Mouse (Mus musculus) hindbrain, embryonic 14.5 days (tissue): ENCODE measurements around the gene Dap3. TPM values are rescaled to one million over a fixed set of nuclear protein-coding genes. Genes with fewer than 3 reads are reported as not detected.

Experiments used
- ATAC-seq: fragments of 200-750 bp; cut with Nextera tagmentation; 2 replicates; pipeline ENCODE4 v1.8.0; 2017; ENCODE audit warnings: moderate number of reproducible peaks, mild to moderate bottlenecking, moderate TSS enrichment, moderate library complexity; ENCODE audit not compliant: low FRiP score
- DNase-seq: peaks from one replicate; pipeline ENCODE4 v3.0.0-alpha.2; 2015; ENCODE audit warnings: low spot score
- H3K27ac ChIP-seq: fragments of 300-500 bp; sonication (generic); 2 replicates; pipeline ENCODE4 v1.5.1; 2014; ENCODE audit warnings: mild to moderate bottlenecking, moderate library complexity
- H3K27me3 ChIP-seq: fragments of 300-500 bp; sonication (generic); 2 replicates; pipeline ENCODE4 v1.6.1; 2014; ENCODE audit warnings: mild to moderate bottlenecking, low read length, mixed read lengths; ENCODE audit not compliant: control insufficient read depth, insufficient read depth
- H3K36me3 ChIP-seq: fragments of 300-500 bp; sonication (generic); replicated peaks from 2 replicates; pipeline ENCODE4 v1.6.1; 2014; ENCODE audit not compliant: control insufficient read depth, insufficient read depth
- H3K4me1 ChIP-seq: fragments of 300-500 bp; sonication (generic); replicated peaks from 2 replicates; pipeline ENCODE4 v1.6.1; 2014; ENCODE audit warnings: antibody characterized with exemption, low read length, mixed read lengths; ENCODE audit not compliant: control insufficient read depth, insufficient read depth
- H3K4me2 ChIP-seq: fragments of 300-500 bp; sonication (generic); replicated peaks from 2 replicates; pipeline ENCODE4 v1.6.1; 2014; ENCODE audit warnings: mild to moderate bottlenecking, moderate library complexity
- H3K4me3 ChIP-seq: fragments of 300-500 bp; sonication (generic); replicated peaks from 2 replicates; pipeline ENCODE4 v1.5.1; 2014; ENCODE audit warnings: mild to moderate bottlenecking, low read length
- H3K9ac ChIP-seq: fragments of 300-500 bp; sonication (generic); 2 replicates; pipeline ENCODE4 v1.6.1; 2014
- H3K9me3 ChIP-seq: fragments of 300-500 bp; sonication (generic); 2 replicates; pipeline ENCODE4 v1.6.1; 2016; ENCODE audit warnings: low read length; ENCODE audit not compliant: control insufficient read depth
- WGBS: fragments of 180-500 bp; shearing (Covaris S2); extraction: QIAGEN DNeasy Blood & Tissue Kit; methylation state at CpG from one replicate; pipeline ENCODE4 v1.1.7; 2014; 5-methylcytosine and 5-hydroxymethylcytosine counted together
- polyA plus RNA-seq: library from polyadenylated mRNA; unstranded; fragments of >200 nt; fragmentation: Nextera tagmentation; extraction: Ambion mirVana; gene quantifications from 2 replicates; pipeline ENCODE4 v1.2.1, GENCODE M21; 2014

The Dap3 gene
- polyA plus RNA-seq, 1 experiment from 2014 or later: 120 TPM

- no peaks in the 10 kb centered on the region for H3K9me3 ChIP-seq
- under 1% methylated on average over 69 of the region's 92 CpGs for WGBS
- H3K4me2 ChIP-seq: peak overlapping the region; percentile 78
- peak; percentile 85 for DNase-seq
- no peaks in the 10 kb centered on the region for H3K36me3 ChIP-seq
- H3K9ac ChIP-seq: peak overlapping the region; percentile 94
- peak; percentile 92 for ATAC-seq
- no peaks in the 10 kb centered on the region for H3K27me3 ChIP-seq
- H3K27ac ChIP-seq: peak overlapping the region; percentile 99
- peak overlapping the region; percentile 69 for H3K4me3 ChIP-seq
- peaks cover 32% of the 10 kb centered on the region for H3K4me1 ChIP-seq
These were observed 1.0 kb downstream of the Dap3 start for GRCm38 (mm10) chr3:88949786-88950575.

GRCm38 (mm10) chr3:88944109-88944508, 6.9 kb downstream of the Dap3 start:
- 93% methylated on average over 4 of the region's 4 CpGs for WGBS
- ATAC-seq: no peak
- H3K4me3 ChIP-seq: no peak overlapping the region
- peaks cover 27% of the 10 kb centered on the region for H3K36me3 ChIP-seq
- no peaks in the 10 kb centered on the region for H3K9me3 ChIP-seq
- H3K4me1 ChIP-seq: peaks cover 12% of the 10 kb centered on the region
- DNase-seq: no peak
- H3K9ac ChIP-seq: no peak overlapping the region
- no peak overlapping the region for H3K27ac ChIP-seq
- no peak overlapping the region for H3K4me2 ChIP-seq
- H3K27me3 ChIP-seq: no peaks in the 10 kb centered on the region

- no peaks in the 10 kb centered on the region for H3K9me3 ChIP-seq
- no peaks in the 10 kb centered on the region for H3K27me3 ChIP-seq
- no peak overlapping the region for H3K27ac ChIP-seq
- DNase-seq (no peak), ATAC-seq (no peak)
- peaks cover 34% of the 10 kb centered on the region for H3K36me3 ChIP-seq
- no peak overlapping the region for H3K4me3 ChIP-seq
- H3K9ac ChIP-seq: no peak overlapping the region
- 93% methylated on average over 10 of the region's 10 CpGs for WGBS
- no peak overlapping the region for H3K4me2 ChIP-seq
- no peaks in the 10 kb centered on the region for H3K4me1 ChIP-seq
These were observed 8.6 kb downstream of the Dap3 start for GRCm38 (mm10) chr3:88942316-88942880.

GRCm38 (mm10) chr3:88939749-88940148, 11.2 kb downstream of the Dap3 start:
- peaks cover 53% of the 10 kb centered on the region for H3K36me3 ChIP-seq
- DNase-seq (peak; percentile 89), ATAC-seq (no peak)

DNA sequence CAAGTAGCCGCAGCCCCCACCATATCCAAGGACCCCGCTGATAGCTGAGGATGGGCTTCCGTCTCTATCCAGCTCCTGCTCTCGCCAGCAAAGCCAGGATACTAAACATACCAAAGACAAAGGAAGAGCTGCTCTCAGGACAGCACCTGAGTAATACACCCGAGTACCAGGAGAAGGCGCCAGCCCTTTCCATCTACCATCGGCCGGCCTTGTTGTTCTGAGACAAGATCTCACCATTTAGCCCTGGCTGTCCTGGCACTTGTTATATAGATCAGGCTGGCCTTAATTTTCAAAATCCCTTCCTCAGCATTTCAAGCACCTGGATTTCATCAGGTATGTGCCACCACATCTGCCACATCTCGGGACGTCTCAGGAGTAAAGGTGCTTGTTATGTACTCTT, 11.9 kb downstream of the Dap3 start:
- no peak overlapping the region for H3K4me2 ChIP-seq
- peaks cover 60% of the 10 kb centered on the region for H3K36me3 ChIP-seq
- no peak overlapping the region for H3K27ac ChIP-seq
- ATAC-seq (no peak), DNase-seq (no peak)
- H3K4me1 ChIP-seq: no peaks in the 10 kb centered on the region
- 96% methylated on average over 10 of the region's 10 CpGs for WGBS
- no peaks in the 10 kb centered on the region for H3K9me3 ChIP-seq
- no peaks in the 10 kb centered on the region for H3K27me3 ChIP-seq
- H3K4me3 ChIP-seq: no peak overlapping the region
- H3K9ac ChIP-seq: no peak overlapping the region

More at GRCm38 (mm10) chr3:88939749-88940148, 11.2 kb downstream of the Dap3 start:
- Histone ChIP-seq H3K4me2 (no peak overlapping the region), H3K27me3 (no peaks in the 10 kb centered on the region), H3K9ac (no peak overlapping the region), H3K27ac (no peak overlapping the region), H3K4me3 (no peak overlapping the region), H3K9me3 (no peaks in the 10 kb centered on the region), H3K4me1 (no peaks in the 10 kb centered on the region)
- WGBS: 64% methylated on average over 3 of the region's 3 CpGs

GRCm38 (mm10) chr3:88929501-88929900, 21.5 kb downstream of the Dap3 start:
- DNase-seq (no peak), ATAC-seq (no peak)
- Histone ChIP-seq H3K4me1 (no peaks in the 10 kb centered on the region), H3K4me3 (no peak overlapping the region), H3K27me3 (no peaks in the 10 kb centered on the region), H3K36me3 (peaks cover 100% of the 10 kb centered on the region), H3K27ac (no peak overlapping the region), H3K9ac (no peak overlapping the region), H3K9me3 (no peaks in the 10 kb centered on the region), H3K4me2 (no peak overlapping the region)
- WGBS: 94% methylated on average over 3 of the region's 3 CpGs

- ATAC-seq (no peak), DNase-seq (no peak)
- peaks cover 99% of the 10 kb centered on the region for H3K36me3 ChIP-seq
- no peak overlapping the region for H3K4me3 ChIP-seq
- no peaks in the 10 kb centered on the region for H3K9me3 ChIP-seq
- no peaks in the 10 kb centered on the region for H3K27me3 ChIP-seq
- no peaks in the 10 kb centered on the region for H3K4me1 ChIP-seq
- WGBS: 97% methylated on average over 2 of the region's 2 CpGs
- H3K27ac ChIP-seq: no peak overlapping the region
- no peak overlapping the region for H3K4me2 ChIP-seq
- no peak overlapping the region for H3K9ac ChIP-seq
These were observed 25.3 kb downstream of the Dap3 start for GRCm38 (mm10) chr3:88925651-88926050.

GRCm38 (mm10) chr3:88923989-88924591, 26.9 kb downstream of the Dap3 start:
- no peak for DNase-seq
- ATAC-seq: no peak
- Histone ChIP-seq H3K36me3 (peaks cover 84% of the 10 kb centered on the region), H3K27me3 (no peaks in the 10 kb centered on the region), H3K27ac (no peak overlapping the region), H3K9me3 (no peaks in the 10 kb centered on the region), H3K4me1 (no peaks in the 10 kb centered on the region), H3K4me2 (no peak overlapping the region), H3K4me3 (no peak overlapping the region), H3K9ac (no peak overlapping the region)
- WGBS: 92% methylated on average over 8 of the region's 8 CpGs

DNA sequence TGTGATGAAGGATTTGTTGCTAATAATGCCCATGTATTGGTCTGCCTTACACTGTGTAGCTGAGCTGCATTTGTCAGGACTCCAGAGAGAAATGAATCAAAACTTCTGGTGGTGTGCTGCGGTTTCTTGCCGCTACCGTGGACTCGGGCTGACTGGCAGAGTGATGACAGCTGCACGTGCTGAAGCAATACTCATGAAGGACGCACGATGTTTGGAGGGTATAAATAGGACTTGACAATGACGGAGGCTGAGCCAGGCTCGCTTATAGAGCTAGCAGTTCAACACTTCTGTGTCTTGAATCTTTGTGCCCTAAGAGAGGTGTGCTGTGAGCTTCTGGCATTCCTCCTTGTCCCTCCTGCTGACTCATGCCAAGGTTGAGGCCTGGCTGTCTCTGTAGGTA, 29.6 kb downstream of the Dap3 start:
- no peak for DNase-seq
- Histone ChIP-seq H3K9ac (no peak overlapping the region), H3K4me1 (no peaks in the 10 kb centered on the region), H3K27ac (no peak overlapping the region), H3K27me3 (no peaks in the 10 kb centered on the region), H3K4me2 (no peak overlapping the region), H3K4me3 (no peak overlapping the region), H3K9me3 (no peaks in the 10 kb centered on the region), H3K36me3 (peaks cover 57% of the 10 kb centered on the region)
- WGBS: 96% methylated on average over 9 of the region's 9 CpGs
- ATAC-seq: no peak
